Mouse (Mus musculus) layer of hippocampus, postnatal 14 days (tissue): ENCODE results near the gene Amn. TPM values are rescaled to one million over a fixed set of nuclear protein-coding genes. Genes with fewer than 3 reads are reported as not detected.

Source experiments
- DNase-seq, 2 experiments: peaks; one replicate each; pipeline ENCODE4 v3.0.0; 2021 to 2022; ENCODE audit warnings: low spot score in 2 of 2, mixed read lengths in 1 of 2
- long read RNA-seq, 2 experiments: library from polyadenylated mRNA; stranded (forward); transcript quantifications; one replicate each; pipeline ENCODE4 v2.0.0; 2021
- total RNA-seq, 2 experiments: library from RNA; stranded (reverse); gene quantifications; 2 replicates each; pipeline ENCODE4 v1.2.3; 2021

Amn gene
- total RNA-seq, result 10 to 100 TPM in 1 of 2 experiments, 1 to 10 TPM in 1; 5.9 to 11.1 TPM
- long read RNA-seq, experiment 1, transcript Amn-202 (7 exons, 1,024 nt), result major isoform, 7 of 18 reads
- long read RNA-seq, experiment 1, partial matches to known transcripts, result 5 of 18 reads
- long read RNA-seq, experiment 1, other reads (novel, unspliced or antisense), result 6 of 18 reads
- long read RNA-seq, experiment 2, partial matches to known transcripts, result 6 of 9 reads
- long read RNA-seq, experiment 2, other reads (novel, unspliced or antisense), result 1 of 9 reads

DNA sequence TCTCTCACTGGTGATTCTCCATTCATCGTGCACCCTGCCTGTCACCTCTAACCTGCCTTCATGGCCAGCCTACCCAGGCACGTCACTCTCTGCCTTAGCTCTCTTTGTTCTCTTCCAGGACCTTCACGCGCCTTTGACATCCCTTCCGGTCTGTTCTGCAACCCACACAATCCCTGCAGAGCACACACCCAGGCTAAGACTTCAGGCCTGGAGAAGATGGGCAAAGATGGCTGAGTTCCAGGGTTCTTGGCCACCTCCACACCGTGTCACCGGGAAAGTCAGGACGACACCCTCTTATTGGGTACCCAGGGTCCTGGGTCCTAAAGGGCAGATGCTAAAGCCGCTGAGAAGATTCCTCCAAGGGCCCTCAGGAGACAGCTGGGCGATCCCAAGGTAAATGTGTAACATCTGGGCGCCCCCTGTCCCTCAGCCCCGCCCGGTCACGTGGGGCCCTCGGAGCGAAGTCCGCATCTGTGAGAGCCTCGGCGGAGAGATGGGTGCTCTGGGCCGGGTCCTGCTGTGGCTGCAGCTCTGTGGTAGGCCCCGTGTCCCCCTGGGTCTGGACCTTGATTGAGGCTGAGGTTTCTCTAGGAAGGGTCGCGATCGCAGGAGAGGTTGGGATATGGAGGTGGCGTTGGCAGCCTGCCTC, at the start of gene Amn:
Gene Amn (plus strand): TSS at position 467 of the 649 bp plus-strand sequence.
- DNase-seq, result no peak

DNA sequence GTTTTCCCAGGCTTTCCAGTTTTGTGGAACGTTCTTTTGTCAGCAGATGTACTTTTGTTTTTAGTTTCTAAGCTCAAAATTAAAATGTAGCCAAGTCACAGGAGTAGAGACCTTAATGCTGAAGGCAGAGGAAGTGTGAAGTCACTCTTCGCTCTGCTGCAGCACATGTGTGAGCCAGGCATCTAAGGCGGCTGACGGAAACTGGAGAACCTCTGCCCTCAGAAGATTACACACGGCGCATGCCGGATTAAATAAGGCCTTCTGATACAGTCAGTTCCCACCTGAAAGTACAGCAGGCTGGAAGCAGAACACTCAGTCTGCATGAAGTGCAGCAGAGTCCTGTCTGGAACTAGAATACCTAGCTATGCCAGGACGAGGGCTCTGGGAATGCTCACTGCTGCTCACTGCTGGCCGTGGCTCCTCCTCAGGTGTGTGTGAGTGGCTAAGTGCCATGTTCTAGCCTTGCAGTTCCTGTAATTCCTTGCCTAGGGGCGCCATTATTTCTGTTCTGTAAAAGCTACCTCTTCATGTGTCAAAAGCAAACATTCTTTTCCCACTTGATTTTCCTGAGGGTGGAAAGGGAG, 45.6 kb upstream of the Amn start:
- no peak for DNase-seq

DNA sequence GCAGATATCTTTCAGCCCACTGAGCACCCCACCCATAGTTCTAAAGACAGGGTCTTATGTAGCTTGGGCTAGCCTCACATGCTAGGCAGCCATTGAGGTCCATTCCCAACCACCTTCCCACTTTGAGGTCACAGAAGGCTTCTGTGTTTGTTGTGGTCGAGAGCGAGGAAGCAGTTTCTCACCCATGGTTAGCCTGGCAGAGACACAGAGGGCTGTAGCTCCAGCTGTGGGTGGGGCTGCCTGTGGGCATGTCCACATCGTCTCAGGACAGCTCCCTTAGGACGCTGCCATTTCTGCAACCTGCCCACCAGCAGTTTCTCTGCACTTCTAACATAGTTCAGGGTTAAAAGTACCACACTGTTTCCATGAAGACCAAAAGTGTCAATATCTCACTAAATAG, 43.5 kb upstream of the Amn start:
- no peak for DNase-seq

DNA sequence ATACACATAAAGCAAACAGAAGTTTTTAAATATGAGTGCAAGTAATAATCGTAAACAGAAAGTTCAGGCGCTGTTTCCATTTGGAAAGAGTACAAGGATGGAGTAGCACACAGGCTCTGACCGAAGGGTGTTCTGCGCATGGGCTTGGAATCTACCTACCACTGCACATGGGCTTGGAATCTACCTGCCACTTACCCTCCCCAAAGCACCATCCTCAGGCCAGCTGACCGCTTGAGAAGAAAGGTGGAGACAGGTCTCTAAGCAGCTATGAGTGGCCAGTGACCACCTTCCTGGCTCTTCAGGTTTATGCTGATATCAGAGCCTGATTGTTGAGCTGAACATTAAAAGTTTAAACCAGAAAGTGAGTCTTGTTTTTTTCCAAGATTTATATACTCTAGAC, 42.4 kb upstream of the Amn start:
- no peak for DNase-seq

DNA sequence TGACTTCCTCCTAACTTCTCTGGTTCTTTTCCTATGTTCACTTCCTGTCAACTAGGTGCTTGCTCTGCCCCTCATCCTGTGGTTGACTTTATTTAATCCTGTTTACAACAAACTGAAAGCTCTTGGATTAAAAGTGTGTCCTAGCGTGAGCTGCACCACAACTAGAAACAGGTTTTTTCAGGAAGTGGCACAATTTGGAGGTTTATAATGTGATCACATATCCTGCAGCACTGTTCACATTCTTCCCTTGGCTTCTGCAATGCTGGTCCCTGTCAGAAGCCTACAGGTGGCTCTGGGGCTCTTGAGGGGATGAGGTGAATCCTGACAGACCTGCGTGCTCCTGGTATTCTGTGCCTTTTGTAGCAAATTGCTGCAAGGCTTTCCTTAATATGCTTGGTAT, 40.1 kb upstream of the Amn start:
- DNase-seq, result no peak

DNA sequence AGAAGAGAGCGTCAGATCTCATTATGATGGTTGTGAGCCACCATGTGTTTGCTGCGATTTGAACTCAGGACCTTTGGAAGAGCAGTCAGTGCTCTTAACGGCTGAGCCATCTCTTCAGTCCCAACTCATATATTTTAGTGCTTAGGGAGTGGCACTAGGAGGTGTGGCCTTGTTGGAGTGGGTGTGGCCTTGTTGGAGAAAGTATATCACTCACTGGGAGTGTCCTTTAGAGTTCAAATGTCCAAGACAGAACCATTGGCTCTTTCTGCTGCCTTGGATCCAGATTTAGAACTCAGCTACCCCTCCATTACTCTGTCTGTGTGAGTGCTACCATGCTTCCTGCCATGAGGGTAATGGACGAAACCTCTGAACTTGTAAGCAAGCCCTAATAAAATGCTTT, 37.1 kb upstream of the Amn start:
- no peak for DNase-seq

DNA sequence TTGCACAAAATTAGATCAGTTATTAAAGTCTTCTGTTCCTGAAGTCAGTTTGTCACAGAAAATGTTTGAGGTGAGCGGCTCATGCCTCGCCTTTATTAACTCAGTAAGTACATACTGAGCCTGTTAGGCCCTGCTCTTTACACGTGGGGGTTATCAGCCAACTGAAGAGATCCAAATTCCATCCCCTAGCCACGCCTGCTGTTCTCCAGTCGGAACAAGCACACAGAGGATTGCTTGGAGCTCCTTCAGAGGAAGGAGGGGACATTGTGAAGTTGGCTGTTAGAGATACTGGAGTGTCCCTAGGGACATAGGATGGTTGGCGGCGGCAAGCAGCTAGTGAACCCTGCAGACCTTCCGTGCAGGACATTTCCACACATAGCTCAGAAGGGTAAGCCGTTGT, 36.5 kb upstream of the Amn start:
- no peak for DNase-seq

DNA sequence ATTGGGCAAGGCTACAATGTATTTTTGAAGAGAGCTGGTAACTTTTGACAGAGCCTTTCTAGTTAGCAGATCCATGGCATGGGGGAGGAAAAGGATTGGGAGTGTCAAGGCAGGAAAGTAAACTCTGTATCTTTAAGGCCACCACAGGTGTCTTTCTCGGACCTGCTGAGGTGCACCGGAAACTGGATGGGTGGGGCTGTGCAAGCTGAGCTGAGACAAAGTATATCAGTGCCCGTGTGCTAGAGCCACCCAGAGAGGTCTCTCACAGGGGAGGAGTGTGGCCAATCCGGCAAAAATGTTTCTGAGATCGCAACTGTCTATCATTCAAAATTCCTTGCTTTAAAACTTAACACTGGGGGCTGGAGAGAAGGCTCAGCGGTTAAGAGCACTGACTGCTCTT, 35.3 kb upstream of the Amn start:
- no peak for DNase-seq

DNA sequence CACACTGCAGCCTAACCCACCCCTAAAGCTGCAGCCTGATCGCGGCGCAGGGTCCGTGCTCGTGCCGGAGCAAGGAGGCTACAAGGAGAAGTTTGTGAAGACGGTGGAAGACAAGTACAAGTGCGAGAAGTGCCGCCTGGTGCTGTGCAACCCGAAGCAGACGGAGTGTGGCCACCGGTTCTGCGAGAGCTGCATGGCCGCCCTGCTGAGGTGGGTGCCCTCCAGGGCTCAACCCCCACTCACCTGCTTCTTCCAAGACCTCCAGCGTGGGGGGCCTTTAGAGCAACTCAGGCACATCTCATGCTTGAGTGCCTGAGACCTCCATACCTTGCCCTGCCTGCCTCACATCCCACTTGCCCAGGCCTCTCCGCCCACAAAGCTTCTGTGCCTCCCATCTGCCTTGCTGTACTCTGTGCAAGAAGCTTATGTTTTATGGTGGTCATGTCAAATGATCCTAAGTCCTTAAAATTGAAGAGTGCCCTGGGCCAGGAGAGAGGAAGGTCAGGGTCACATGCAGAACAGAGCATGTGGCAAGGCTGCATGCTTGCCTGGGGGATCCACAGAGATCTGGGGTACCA, 33.2 kb upstream of the Amn start:
- no peak for DNase-seq

DNA sequence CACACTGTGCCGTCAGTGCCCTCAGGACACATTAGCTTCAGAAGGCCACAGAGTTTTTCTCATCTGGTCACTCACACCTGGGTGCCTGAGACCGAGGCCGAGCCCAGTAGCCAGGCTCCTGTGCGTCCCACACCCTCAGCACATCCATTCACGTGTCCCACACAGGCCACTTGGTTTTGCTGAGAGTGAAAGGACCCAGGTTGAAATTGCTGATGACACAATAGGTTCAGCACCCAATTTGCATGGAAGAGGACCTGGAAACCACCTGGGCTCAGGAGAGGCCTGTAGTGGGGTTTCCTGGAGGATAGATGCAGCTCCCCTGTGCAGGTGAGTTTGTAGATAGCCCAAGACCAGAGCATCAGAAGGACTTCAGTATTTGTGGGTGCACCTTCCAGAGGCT, 32.5 kb upstream of the Amn start:
- no peak for DNase-seq

DNA sequence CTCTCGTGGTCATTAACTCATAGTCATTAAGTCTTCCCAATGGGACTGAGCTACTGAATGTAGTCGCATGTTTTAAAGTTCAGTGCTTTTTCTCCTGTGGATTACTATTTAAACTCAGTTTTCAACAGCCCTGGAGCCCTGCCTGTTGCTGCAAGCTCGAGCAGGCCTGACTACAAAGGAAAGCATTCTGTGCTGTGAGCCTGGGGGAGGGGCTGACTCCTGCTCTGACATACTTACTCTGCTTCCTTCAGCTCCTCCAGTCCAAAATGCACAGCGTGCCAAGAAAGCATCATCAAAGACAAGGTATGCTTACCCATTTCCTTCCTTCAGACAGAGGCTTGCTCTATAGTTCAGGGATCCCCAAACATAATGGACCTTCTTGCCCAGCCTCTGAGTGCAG, 32.1 kb upstream of the Amn start:
- peak in 1 of 2 experiments; percentile 35 for DNase-seq

DNA sequence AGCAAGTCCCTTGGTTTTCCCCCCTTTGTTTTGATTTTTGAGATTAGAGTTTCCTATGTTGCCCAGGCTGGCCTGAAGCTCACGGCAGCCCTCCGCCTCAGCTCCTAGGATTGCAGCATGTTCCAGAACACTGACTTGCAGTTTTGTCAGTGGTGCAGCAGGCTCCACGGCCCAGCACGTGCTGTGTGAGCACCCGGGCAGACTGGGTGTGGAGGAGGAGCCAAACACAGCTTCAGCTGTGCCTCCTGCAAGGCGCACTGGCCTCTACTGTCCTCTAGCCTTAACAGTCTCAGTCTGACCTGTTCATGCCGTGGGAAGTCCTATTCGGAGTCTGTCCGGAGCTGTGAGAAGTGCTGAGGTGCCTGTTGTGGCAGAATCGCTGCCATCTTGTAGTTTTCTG, 31.0 kb upstream of the Amn start:
- DNase-seq, result no peak

DNA sequence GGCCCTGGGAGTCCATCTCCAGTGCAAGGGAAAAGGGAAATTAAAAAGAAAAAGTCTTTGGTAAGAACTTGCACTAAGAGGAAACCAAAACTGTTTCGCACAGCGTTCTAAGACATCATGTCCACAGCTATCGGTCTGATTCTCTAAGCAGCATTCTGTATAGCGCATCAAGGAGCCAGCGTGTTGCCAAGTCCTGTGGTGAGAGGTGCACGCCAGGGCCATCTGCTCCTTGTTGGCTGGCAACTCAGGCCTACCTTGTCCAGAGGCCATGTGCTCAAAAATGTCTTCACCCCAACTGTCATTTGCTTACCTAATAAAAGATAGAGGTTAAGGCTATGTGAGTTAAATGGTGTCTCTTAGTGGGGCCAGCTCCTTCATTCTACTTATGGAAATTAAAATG, 29.0 kb upstream of the Amn start:
- DNase-seq, result no peak

DNA sequence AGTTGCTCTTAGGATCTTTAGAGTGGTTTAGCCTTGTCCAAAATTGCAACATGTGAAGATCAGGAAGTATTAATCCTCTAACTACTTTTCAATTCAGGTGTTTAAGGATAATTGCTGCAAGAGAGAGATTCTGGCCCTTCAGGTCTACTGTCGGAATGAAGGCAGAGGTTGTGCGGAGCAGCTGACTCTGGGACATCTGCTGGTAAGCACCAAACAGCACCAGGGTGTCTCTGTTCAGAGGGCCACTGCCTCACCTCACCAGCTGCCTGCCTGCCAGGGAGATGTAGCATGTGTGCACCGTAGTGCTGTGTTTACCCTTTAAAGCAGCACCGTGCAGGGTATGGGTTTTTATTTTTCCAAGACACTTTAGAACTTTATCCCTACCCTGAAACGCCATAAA, 28.5 kb upstream of the Amn start:
- no peak for DNase-seq

DNA sequence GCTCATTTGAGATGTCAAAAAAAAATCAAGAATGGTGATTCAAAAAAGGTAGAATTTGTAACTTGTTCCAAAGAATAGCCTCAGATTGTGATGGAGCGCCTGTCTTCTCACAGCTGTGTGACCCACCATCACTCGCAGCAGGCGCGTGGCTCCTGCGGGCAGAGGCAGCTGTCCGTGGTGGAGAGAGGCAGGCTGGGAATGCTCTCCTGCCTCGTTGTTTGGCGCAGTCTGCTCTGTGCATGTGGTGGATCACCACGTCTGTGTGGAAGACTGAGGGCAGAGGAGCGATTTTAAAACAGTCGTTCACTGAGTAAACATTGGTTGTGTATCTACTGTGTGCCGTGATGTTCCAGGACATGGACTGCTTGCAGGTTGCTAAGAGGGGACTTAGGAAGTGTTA, 27.2 kb upstream of the Amn start:
- no peak for DNase-seq

DNA sequence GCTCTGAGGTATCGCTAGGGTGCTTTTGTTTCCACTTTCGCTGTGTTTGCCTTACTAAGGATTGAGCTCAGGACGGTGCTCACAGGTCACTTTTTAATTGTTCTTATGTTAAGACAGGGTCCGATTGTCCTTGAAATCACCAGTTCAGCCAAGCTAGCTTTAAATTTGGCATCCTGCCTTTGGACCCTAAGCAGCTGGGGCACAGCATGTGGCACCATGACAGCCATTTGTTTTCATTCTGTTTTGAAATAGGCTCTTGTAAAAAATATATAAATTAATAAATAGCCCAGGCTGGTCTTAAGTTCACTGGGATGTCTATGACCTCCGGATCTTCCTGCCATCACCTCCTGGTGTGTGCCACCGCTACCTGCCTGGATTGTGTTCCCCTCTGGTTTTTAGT, 25.8 kb upstream of the Amn start:
- no peak for DNase-seq

DNA sequence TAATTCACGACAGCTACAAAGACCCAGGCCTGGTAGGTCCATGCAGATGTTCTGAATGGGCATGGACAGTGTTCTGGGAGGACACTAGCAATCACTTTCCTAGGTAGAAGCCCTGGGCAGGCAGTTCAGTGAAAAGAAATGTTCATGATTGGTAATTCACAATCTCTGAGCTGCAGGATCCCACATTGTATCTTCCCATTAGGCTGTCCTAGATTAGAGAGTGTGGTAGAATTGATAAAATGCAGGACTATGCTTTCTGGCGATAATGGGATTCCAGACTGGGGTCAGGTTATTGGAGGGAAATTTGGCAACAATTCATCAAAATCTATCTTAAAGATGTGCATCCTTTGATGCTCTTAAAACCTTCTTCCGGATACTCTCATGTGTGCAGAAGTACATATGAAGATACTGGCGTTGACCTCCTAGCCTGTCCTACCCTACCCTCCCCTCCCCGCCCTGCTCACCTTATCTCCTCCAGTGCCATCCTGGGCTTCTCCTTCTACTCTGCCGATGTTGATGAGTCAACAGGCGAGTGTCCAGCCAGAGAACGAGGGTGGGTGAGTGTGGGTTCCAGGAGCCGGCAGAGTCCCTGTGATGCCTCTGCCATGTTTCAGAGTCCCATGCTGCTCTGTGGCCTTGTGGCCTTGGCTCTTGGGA, 24.0 kb upstream of the Amn start:
- DNase-seq, result no peak

DNA sequence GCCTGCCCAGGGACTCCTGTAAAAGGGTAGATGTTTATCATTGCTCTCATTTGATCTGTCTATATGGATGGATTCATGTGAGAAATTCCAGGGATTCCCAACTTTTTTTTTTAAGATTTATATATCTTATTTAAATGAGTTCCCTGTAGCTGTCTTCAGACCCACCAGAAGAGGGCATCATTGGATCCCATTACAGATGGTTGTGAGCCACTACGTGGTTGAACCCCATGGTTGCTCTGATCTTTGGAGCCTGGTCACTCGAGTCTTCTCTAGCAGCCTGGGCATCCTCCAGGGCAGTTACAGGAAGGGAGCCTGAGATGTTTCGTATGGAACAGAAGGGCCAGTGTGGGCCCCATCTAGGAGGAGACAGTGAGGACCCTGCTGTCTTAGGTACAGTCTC, 21.8 kb upstream of the Amn start:
- DNase-seq, result no peak

DNA sequence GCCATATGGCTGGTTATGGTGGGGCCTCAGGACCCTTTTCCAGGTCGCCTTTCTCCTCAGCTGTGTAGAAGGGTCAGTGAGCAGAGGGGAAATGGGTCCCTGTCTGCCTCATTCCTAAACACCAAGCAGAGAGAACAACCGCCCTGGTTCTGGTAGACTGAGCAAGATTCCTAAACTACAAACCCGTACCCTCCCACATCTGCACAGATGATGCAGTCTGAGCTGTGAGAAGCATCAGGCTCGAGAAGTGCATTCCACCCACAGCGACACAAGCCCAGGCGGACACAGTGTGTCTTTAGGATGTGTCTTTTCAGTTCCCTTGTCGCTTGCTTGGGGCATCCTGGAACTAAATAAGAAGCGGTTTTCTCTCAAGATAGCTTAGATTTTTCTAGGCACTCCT, 20.8 kb upstream of the Amn start:
- DNase-seq, result no peak

DNA sequence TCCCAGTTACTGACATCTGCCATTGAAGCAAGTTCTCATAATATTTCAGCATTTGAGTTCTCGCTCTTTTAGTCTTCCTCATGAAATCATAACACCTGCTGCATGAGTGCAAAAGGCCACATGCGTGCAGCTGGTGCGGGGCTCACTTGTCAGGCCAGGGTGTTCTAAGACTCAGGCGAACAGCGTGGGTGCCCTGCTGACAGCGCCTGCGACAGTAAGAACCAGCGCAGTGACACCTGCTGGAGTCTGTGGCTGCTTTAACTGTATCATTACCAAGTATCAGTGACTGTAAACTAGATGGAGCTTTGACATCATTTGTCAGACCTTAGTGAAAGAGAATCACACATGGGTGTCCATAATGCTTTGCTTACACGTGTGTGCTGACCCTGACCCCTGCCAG, 19.7 kb upstream of the Amn start:
- no peak for DNase-seq

DNA sequence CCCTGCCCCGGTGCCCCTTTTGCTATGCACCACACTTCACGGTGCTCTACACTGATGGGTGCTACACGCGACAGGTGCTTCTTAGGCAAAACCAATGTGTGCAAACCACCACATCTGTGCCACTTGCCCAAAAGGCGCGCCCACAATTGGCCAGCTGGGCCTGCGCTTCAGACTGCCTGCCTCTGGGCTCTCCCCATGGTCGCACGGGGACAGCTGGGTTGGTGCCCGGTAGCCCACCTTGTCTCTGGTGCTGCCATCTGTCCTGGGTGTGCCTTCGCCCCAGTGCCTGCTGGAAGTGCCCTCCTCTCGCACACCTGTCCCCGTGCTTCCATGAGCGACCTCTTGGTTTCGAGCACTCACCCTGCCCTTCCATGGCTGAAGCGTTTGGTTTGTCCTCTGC, 7.2 kb upstream of the Amn start:
- no peak for DNase-seq

DNA sequence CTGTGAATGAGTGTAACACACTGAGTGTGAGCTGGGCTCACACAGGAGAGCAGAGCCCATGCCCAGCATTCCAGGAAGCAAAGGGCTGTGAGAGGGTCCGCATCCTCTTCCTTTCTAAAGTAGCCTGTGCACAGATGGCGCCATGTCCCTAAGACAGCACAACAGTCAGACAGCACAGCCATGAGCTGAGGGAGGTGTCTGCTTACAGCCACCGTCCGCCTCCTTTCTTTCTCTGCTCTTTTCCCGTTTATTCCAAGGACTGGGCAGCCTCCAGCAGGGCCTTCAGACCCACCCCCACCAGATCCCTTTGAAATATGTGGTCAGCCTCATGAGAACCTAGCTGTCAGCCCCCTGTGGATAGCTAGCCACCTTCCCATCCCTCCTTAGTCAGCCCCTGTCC, 5.7 kb upstream of the Amn start:
- no peak for DNase-seq
